Mouse (Mus musculus): ENCODE results near the gene Gm12355. TPM values are rescaled to one million over a fixed set of nuclear protein-coding genes. Genes with fewer than 3 reads are reported as not detected.

Gm12355 gene
- polyA plus RNA-seq, 2 experiments from 2014 or later, result 1.0 to 9.6 TPM

GRCm38 (mm10) chr11:98581286-98582029, 44.0 kb downstream of the Gm12355 start:
- no peak for ATAC-seq

GRCm38 (mm10) chr11:98580301-98581121, 45.0 kb downstream of the Gm12355 start:
- ATAC-seq, result no peak

DNA sequence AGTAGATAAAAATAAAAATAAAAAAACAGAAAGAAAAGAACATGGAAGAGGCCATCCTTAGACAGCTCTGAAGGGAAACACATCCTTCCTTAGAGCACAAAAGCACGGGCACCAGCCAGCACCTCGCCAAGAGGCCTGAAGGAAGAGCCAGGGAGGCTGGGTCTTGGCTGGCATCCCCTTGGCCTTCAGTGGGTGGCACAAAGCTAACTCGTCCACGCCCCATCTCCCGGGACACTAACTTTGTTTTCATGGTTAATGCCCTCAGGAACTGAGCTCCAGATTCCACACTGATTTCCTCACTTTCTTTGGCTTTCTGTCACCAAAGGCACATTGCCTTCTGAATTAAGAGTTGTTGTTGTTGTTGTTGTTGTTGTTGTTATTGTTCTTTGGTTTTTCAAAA, 47.7 kb downstream of the Gm12355 start:
- ATAC-seq, result no peak

Other genes starting within 250 kb of the Gm12355 start
- not detected for gene Tcap, start 241.8 kb downstream of the Gm12355 start, polyA plus RNA-seq (2017; shearing (Covaris generic))
- not detected for gene Pnmt, start 239.2 kb downstream of the Gm12355 start, polyA plus RNA-seq (2017; shearing (Covaris generic))
- 10 to 100 TPM in 1 of 2 experiments, 1 to 10 TPM in 1; 6.7 to 11.6 TPM for gene Pgap3, start 225.2 kb downstream of the Gm12355 start, polyA plus RNA-seq (2017; shearing (Covaris generic))
- under 1 TPM; 0.07 to 0.23 TPM for gene Erbb2, start 213.2 kb downstream of the Gm12355 start, polyA plus RNA-seq (2017; shearing (Covaris generic))
- 100 to 1,000 TPM; 150 to 155 TPM for gene Mien1, start 186.7 kb downstream of the Gm12355 start, polyA plus RNA-seq (2017; shearing (Covaris generic))
- 1 to 10 TPM; 3.6 to 6.2 TPM for gene Grb7, start 179.3 kb downstream of the Gm12355 start, polyA plus RNA-seq (2017; shearing (Covaris generic))
- 10 to 100 TPM; 77.0 to 98.7 TPM for gene Ikzf3, start 79.6 kb downstream of the Gm12355 start, polyA plus RNA-seq (2017; shearing (Covaris generic))
- 1 to 10 TPM; 5.0 to 6.0 TPM for gene Zpbp2, start 74.6 kb downstream of the Gm12355 start, polyA plus RNA-seq (2017; shearing (Covaris generic))
- gene Ormdl3, start 38.3 kb downstream of the Gm12355 start, polyA plus RNA-seq (2017; shearing (Covaris generic)), result 10 to 100 TPM; 25.9 to 53.6 TPM
- not detected for gene Lrrc3c, start 27.4 kb downstream of the Gm12355 start, polyA plus RNA-seq (2017; shearing (Covaris generic))
- gene Gsdma3, start 699 bp upstream of the Gm12355 start, polyA plus RNA-seq (2017; shearing (Covaris generic)), result under 1 TPM in 1 of 2 experiments, not detected in 1; 0.20 TPM
- not detected for gene Gsdma2, start 21.1 kb upstream of the Gm12355 start, polyA plus RNA-seq (2017; shearing (Covaris generic))
- gene Gsdma, start 38.7 kb upstream of the Gm12355 start, polyA plus RNA-seq (2017; shearing (Covaris generic)), result under 1 TPM in 1 of 2 experiments, not detected in 1; 0.12 TPM
- gene Psmd3, start 56.9 kb upstream of the Gm12355 start, polyA plus RNA-seq (2017; shearing (Covaris generic)), result 10 to 100 TPM; 13.8 to 17.5 TPM
- gene Csf3, start 75.6 kb upstream of the Gm12355 start, polyA plus RNA-seq (2017; shearing (Covaris generic)), result not detected
- 10 to 100 TPM; 27.0 to 37.5 TPM for gene Med24, start 103.8 kb upstream of the Gm12355 start, polyA plus RNA-seq (2017; shearing (Covaris generic))
- 1 to 10 TPM; 4.8 to 5.7 TPM for gene Thra, start 115.0 kb upstream of the Gm12355 start, polyA plus RNA-seq (2017; shearing (Covaris generic))
- 10 to 100 TPM in 1 of 2 experiments, 1 to 10 TPM in 1; 4.9 to 12.3 TPM for gene Nr1d1, start 149.7 kb upstream of the Gm12355 start, polyA plus RNA-seq (2017; shearing (Covaris generic))
- 10 to 100 TPM; 22.3 to 24.8 TPM for gene Msl1, start 169.9 kb upstream of the Gm12355 start, polyA plus RNA-seq (2017; shearing (Covaris generic))
- 10 to 100 TPM; 13.6 to 14.5 TPM for gene Casc3, start 179.2 kb upstream of the Gm12355 start, polyA plus RNA-seq (2017; shearing (Covaris generic))
- under 1 TPM in 1 of 2 experiments, not detected in 1; 0.48 TPM for gene Rapgefl1, start 211.1 kb upstream of the Gm12355 start, polyA plus RNA-seq (2017; shearing (Covaris generic))
- gene Wipf2, start 238.0 kb upstream of the Gm12355 start, polyA plus RNA-seq (2017; shearing (Covaris generic)), result 10 to 100 TPM; 13.5 to 13.9 TPM